Mouse (Mus musculus): ENCODE measurements around the gene Cct4.
A peak's percentile ranks its signal among the peaks of the same experiment; 100 is the strongest.

The Cct4 gene

DNA sequence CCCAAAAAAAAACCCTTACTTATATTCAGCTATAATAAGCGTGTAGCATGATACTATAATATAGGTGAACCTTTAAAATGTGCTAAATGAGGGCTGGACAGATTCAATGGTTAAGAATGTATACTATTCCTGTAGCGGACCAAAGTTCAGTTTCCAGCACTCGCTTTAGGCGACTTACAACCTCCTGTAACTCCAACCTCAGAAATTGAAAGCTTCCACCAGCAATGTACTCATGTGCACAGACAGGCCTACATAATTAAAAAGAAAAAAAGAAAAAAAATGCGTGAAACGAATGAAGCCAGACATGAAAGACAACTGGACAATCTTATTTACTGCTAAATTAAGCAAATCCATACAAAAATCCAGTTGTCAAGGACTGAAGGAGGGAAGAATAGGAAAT is 7.5 kb upstream of the Cct4 start:
- no peak for DNase-seq (ENCODE audit: low spot score)

DNA sequence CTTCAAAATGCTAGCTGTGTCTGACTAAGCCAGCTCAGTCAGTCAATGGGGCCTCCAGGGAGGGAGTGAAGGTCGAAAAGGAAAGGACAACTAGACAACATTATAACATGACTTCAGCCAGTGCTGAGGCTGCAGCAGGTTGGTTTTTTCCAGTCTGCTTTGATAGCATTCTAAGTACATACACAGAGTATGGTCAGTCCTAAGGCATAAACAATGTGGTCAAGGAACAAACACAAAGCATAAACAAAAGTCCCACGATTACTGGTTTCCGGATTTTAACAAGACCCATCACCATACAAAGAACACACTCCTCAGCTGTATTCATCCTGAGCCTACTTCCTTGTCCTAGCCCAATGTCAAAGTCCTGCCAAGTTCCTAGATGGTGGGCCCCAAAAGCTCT is 4.8 kb upstream of the Cct4 start:
- DNase-seq (ENCODE audit: low spot score) = no peak

DNA sequence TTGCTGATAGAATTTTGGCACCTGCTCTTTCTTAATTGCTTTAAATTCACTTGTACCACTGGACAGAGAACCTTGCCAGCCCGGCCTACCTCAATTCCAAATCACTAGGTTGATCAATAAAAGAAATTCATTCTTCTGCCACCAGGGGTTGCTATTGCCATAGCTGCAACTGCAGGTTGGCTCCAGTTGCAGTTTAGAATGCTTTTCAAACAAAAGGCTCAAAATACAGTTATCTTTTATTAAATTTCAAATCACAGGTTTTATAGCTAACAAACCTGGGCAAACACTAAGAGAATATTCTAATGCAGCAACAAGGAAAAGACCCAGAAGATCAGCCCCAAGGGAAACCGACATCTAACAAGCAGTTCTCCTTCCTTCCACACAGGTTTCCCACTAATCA is 3.0 kb upstream of the Cct4 start:
- DNase-seq (ENCODE audit: low spot score) = peak; percentile 71

DNA sequence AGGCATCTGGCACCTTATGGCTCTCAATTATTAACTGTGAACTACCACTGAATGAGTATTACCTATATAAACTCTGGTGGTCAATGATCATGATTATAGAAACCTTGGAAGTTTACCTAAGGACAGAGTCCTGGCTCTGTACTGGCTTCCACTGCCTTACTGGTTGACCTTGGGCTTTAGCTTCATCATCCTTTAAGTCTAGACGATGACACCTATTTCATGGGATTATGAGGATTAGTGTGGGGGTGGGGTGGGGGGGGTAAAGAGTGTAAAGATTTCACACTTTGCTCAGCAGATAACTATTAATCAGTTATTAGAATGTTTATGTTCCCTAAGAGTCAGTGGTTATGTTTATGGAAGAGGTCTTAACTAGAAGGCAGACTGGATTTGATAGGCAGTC is 533 bp upstream of the Cct4 start:
- no peak for DNase-seq (ENCODE audit: low spot score)

DNA sequence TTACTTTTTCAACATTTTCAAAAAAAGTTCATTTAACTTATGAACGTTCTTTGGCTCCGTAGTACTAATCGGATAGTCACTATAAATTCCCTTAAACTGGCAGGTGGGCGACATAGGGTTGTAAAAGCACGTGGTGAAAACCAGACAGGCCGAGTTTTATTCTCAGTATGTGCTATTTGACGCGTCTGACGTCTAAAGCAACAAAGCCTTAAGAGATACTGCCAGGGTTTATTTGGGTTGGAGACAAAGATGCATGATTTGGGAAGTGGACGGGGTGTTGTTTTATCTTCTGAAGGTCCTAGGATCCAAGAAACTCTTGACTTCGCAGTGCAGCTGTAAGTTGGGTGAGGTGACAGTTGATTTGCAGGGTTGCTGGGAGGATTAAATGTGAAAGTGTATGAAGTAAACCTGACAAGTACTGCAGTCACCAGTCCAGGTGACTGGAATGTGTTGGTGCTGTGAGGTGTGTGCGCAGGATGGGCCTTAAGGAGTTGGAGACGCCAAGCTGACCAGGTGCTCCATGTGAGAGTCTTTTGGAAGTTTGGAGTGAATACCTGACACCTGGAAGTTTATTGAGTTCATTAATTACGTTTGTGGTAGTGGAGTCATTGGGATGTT is 1.0 kb downstream of the Cct4 start:
- DNase-seq (ENCODE audit: low spot score) = no peak

DNA sequence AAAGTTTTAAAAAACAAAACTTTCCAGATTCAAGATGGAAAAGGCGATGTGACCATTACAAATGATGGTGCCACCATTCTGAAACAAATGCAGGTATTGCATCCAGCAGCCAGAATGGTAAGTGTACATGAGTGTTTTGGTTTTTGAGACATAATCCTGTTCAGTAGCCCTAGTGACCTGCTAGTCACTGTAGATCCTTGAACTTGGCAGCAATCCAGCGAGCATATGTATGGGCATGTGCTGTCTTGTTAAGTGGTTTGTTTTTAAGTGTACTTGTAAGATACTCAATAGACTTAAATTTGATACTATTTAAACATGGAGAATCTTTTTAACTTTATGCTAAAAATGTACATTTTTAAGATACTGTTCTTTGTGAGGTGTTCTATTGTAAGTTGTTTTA is 4.0 kb downstream of the Cct4 start:
- no peak for DNase-seq (ENCODE audit: low spot score)

DNA sequence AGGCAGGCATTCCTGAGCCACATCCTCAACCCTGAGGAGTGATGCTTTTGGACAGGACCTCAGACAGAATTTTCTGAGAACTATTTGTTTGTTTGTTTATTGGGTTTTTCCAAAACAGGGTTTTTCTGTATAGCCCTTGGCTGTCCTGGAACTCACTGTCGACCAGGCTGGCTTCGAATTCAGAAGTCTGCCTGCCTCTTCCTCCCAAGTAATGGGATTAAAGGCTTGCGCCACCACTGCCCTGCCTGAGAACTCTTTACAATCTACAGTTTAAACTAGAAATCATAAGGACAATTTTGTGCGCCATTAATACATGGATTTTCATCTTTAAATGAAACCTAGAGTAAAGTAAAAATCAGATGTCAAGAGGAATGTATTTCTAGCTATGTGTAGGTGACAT is 5.1 kb downstream of the Cct4 start:
- DNase-seq (ENCODE audit: low spot score) = no peak

DNA sequence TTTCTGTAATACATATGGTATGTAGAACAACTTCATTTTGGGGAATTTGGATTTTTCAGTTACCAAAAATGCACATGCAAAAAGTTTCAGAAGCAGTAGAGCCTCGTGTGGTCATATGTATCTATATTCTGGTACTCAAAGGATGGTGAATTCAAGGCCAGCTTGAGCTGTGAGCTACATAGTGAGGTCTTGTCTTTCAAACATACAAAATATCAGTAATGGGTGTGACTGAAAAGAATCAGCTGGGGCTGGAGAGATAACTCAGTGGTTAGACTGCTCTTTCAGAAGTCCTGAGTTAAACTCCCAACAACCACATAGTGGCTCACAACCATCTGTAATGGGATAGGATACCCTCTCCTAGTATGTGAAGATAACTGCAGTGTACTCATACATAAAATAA is 8.0 kb downstream of the Cct4 start:
- DNase-seq (ENCODE audit: low spot score) = no peak

DNA sequence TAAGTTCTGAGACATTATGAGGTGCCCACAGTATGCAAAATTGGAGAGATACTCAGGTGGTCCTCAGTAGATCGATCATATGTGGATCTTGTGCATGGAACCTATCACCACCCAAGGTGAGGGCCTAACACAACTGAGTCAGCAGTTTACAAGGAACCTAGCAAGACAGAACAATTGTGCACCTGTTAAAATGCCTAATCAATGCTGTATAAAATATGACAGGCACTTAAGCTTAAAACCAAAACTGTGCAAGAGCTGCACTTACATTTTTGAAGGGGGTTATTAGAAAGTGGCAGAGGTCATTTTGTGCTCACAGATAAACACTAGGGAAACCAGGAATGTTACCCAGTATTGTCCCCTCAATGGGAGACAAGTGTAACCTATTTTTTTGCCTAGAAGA is 15.0 kb downstream of the Cct4 start:
- DNase-seq (ENCODE audit: low spot score) = no peak

DNA sequence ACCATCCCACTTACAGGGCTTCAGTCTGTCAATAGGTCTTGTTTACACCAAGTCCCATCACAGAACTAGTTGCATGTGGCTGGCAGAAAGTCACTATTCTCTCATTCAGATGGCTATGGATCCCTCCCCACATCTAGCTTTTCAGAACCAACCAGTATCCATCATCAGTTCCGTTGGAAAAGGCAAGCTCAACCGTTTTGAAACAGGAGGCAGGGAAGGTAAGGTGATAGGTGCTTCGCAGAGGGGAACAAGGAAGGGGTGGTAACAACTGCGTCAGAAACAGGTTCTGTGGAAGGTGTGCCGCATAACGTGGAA is 16.8 kb downstream of the Cct4 start:
- no peak for DNase-seq (ENCODE audit: low spot score)

DNA sequence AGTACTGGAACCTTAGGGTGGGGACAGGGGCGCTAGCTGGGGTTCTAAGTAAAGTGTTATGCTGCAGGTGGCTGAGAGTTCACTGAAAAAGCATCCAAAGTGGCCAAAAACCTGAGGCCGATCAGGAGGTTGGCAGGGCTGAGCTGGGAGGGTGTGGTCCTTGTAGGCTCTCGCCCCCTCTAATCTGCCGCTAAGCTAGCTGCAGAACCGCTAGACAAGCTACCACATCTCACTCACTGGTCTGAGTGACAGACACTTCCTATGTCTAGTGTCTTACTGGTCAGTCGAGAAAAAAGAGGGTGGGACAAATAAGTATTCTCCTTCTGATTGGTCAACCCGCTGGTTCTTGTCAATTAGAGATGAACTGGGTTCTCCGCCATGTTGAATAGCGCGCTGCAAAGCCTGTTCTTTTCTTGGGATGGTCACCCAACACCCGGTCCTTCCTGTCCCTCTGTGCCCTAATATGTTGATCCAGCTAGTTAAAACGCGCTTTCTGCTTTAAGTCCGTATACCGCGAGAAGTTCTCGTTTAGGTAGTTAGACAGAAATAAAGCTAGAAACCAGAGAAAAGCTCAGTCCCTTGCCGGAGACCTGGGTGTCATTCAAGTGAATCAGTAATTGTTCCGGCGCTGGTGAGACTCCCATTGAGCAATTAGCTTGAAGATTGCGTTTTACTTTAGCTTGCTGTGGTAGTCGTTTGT is 17.3 kb downstream of the Cct4 start, which contains the start of gene Fam161a:
Fam161a (plus strand) TSS at position 51 of the 700 bp plus-strand sequence.
- DNase-seq (ENCODE audit: low spot score) = peak; percentile 97

DNA sequence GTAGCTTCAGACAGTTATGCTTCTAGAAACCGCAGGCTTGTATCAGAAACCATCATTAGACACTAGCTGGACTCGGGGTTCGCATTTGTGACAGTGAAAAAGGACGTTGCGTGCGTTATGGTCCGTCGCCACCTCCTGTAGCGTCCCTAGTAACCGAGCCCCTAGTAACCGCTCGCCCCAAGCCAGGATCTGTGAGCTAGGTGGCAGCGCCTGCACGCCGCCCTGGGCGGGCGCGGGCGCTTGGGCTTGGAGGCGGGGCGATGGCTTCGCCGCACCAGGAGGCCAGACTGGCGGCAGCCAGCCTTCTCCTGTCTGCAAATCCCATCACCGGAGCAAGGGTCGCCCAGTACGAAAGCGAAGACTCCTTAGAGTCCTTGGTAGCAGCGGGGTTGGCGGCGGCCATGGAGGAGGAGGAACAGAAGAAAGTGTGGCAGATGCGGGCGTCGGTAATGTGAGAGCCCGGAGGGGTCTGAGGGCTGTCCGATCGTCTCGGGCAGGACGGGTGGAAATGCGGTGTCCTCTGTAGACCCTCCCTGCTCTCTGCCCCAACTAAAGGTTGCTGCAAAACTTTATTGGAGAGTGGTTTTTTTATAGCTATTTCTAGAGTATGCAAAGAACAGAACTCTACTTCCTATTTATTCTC is 18.0 kb downstream of the Cct4 start:
- DNase-seq (ENCODE audit: low spot score) = peak; percentile 59

DNA sequence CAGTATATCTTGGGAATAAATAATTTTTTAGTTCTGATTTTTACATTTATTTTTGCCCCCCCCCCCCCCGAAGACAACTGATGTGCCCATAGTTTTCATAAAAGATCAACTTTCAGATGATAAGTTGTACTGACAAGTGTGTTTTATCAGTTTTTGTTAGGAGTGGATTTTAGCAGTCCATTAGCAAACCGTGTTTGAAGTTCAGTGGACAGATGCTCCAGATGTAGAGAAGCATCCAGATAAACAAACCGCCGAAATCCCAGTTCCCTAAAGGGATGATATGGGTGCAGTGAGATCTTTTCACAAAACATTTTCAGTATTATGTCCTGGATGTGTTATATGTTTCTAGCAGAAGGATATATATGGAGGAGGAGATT is 18.5 kb downstream of the Cct4 start:
- DNase-seq (ENCODE audit: low spot score) = no peak

DNA sequence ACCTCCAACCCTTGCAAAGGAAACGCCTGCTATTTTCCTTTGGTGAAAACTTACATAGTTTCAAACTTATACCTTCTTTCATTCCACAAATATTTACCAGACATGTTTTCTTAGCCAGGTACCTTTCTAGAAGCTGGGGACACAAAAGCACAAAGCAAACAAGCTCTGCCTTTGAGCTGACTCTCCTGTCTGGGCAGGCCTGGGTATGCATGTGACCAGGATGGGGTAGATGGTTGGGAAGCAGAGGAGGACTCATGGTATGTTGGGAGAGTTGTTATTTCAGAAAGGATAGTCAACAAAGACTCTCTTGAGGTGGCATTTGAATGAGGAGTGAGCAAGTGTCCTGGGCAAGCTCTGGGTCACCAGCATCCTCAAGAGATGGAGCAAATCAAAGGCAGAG is 22.8 kb downstream of the Cct4 start:
- no peak for DNase-seq (ENCODE audit: low spot score)

DNA sequence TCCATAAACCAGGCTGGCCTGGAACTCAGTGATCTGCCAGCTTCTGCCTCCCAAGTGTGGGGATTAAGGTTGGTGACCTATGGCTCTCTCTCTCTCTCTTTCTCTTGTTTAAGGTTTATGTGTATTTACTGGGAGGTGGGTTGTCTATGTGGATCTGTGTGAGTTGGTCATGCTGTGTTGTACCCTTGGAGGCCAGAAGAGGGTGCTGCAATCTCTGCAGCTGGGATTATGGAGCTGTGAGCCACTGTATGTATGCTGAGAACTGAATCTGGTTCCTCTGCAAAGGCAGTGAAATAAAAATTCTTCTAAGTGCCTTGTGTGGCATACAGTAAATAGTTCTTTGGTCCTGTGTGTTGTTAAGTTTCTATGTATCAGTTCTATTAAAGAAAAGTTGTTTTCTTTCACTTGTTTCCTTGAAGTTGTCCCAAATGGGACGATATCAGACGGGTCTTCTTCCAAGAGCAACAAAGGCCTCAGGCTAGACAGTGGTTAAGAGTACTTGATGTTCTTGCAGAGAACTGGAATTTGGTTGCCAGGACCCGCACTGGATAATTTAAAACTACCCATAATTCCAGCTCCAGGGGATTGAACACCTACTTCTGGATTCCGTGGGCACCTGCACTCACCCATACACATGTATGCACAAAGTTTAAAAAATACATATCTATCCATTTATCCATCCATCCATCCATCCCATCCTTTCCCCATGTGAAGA is 23.4 kb downstream of the Cct4 start:
- no peak for DNase-seq (ENCODE audit: low spot score)

DNA sequence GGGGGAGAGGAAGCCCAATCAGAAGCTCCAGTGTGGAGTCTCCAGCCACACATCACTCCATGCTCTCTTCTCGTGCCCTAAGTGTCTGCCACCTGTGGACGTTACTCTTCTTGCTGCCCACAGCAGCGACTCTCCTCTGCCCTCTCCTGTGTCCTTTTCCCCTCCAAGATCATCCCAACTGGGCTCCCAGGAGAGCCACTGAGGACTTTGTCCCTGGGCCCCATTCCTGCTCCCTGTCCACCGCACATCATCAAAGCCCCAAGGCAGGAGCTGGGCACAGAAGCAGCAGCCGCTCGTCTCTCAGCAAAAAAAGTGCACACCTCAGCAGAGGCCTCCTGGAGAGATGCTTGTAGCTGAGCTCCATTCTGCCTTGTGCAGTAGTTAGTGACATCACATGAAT is 24.7 kb downstream of the Cct4 start:
- DNase-seq (ENCODE audit: low spot score) = no peak

DNA sequence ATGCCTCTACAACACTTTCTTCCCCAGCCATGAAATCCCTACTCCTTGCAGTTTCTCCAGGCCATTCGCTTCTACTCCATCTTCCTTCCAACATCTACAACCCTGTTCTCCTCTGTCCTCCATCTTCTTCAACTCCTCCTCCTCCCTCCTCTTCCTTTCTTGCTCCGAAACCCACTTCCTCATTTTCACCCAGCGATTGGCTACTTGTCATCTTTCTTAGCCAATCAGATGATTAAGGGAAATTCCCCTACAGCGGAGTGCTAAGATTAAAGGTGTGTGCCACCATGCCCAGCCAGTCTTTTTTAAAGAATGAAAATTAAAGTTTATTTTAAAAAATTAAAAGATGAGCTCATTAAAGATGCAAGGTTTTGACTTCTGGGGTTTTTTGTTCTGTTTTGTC is 27.6 kb downstream of the Cct4 start:
- DNase-seq (ENCODE audit: low spot score) = no peak

DNA sequence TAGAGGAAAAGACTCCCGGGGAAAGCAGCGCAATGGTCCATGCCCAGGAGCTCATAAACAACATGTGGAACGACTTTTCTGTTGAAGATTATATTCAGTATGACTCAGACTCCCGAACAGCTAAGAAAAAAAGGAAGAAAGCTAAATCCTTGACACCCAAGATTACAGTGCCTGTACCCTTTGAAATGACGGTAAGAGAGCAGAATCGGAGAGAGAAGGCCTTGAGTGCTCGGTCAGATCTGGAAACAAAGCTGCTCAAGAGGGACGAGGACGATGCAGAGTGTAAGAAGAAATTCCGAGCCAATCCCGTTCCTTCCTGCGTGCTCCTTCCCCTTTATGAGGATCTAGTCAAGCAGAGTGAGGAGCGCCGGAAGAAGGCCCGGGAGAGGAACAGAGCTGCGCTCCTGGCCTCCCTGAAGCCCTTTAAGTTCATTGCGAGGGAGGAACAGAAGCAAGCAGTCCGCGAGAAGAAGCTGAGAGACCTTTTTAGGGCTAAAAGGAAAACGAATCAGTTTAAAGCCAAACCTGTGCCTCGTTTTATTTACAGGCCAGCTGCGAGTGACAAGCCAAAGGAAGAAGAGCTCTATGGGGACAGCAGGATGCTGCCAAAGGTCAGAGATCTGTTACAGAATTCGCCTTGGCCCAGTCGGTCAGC is 29.9 kb downstream of the Cct4 start:
- no peak for DNase-seq (ENCODE audit: low spot score)

DNA sequence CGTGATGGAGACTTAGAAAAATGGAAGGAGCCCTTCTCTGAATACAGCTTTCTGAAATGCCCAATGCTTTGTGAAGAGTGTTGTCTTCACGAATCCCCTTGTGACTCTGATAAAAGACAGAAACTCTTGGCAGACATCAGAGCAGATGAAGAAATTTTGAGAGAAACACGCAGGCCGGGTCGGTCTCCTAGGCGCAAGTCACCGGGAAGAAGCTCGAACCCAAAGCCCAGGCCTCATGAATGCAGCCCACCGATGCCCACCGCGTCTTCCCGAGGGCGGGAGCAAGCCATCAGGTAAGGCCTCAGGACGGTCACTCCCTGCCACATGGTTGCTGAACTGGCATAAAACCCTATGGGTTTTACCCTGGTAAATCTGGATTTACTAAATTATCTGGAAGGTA is 30.5 kb downstream of the Cct4 start:
- DNase-seq (ENCODE audit: low spot score) = no peak

DNA sequence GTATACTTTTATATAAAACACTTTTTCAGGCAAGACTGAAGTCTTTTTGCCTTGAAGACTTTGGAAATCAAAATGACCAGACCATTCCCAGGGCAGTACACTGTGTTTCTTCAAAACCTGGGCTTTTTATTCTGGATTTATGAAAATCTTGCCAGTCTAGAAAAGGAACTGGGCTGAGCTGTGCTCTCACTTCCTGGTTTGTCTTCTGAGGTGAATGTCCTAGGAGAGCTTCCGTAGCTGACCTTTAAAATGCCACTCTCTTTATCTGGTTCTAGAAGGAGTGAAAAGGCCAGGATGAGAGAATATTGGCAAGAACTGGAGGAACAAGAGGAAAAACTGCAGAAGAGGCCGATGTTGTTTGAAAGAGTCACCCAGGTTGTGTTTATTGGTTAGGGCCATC is 32.8 kb downstream of the Cct4 start:
- no peak for DNase-seq (ENCODE audit: low spot score)

DNA sequence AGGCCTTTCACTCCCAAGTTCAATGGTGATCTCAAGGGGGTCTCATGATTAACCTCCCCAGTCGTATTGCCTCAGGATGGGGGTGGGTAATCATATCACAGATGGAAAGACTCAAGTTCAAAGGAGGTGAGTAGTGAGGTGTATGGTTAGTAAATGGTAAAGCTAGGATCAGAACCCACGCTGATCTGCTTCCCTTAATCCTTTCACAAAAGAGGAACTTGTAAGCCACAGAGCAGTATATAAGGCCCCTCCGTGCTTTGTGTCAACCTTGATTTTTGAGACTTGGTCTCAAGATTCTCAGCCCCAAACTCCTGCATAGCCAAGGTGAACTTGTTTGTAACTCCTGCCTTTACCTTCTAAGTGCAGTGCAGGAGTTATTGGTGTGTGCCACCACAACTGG is 33.9 kb downstream of the Cct4 start:
- no peak for DNase-seq (ENCODE audit: low spot score)

DNA sequence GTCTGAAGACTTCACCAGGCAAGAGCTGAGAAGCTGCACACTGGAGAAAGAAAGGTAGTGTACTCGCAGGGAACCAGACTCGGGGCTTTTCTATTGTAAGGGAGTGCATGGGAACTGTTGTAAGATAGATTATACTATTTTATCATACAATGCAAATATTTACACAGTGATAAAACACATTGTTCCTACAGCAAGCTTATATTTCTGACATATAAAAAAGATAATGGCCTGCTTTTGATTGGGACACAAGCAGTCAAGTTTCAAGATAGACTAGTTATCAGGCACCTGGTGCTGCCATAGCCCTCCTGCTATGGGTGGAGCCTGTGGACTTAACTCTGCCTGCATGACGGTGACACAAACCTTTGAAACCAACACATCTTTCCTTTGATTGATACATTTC is 38.6 kb downstream of the Cct4 start:
- DNase-seq (ENCODE audit: low spot score) = no peak

DNA sequence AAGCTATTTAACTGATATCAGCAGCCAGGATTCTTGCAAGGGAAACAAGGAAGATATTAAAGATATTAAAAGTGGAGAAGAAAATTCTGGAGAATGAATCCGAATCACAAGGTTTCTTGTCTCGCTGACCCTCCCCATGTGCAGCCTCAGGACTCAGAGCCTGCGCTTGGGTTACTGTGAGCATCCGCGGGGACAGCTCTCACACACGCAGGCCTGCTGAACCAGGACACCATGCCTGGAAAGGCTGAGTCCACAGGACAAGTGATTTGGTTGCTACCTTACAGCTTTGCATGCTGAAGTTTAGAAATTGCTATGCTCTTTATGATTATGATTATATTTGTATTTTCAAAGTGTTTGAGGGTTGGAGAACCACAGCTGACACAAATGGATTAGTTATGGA is 39.1 kb downstream of the Cct4 start:
- DNase-seq (ENCODE audit: low spot score) = no peak

All from layer of hippocampus, adult 9-10 months (tissue).